In the genomic region with DNA sequence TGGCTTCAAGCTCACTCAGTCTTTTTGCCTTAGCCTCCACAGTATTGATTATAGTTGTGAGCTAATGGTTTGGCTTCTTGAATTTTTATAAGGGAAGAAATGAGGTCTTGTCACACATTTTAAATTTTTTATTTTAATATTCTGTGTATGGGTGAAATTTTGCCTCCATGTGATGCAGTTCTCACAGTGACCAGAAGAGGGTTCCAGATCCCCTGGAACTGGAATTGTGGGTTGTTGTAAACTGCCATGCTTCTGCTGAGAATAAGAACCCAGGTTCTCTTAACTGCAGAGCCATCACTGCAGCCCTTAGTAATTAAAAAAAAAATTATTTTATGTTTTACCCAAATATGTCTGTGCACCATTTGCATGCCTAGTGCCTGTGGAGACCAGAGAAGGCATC, we compare ENCODE assay signal across 11 mouse cellular contexts. TPM values are rescaled to one million over a fixed set of nuclear protein-coding genes. Genes with fewer than 3 reads are reported as not detected.
DNase-seq lines count a peak whose midpoint lies in the region; ATAC-seq and TF ChIP-seq lines count a peak whose summit lies in the region.
"Had no signal": no experiment of that assay in that cellular context is flagged by ENCODE, and none has a peak within 500 bp of the region (broad histone marks: within the 10 kb centered on the region; RNA-seq: fewer than 3 reads in every experiment).

No protein-coding gene starts in this region.

- CTCF ChIA-PET in Patski (lab: Charles Lee) = no interaction called here

- H3K4me1 ChIP-seq in kidney, adult 2 months (ENCODE audit: control insufficient read depth, insufficient read depth, low read length) = no peaks in the 10 kb centered on the region
- no peaks in the 10 kb centered on the region for H3K4me1 ChIP-seq in E14TG2a.4 (replicated peaks; ENCODE audit: low read depth, low read length)
- H3K4me1 ChIP-seq: embryonic facial prominence, embryonic 13.5 days; hindbrain, embryonic 15.5 days; midbrain, embryonic 12.5 days had no signal

- TF ChIP-seq CTCF in kidney, adult 2 months (conservative IDR thresholded peaks at IDR 0.05; ENCODE audit: insufficient read depth, insufficient read length, low read depth, low read length) = peak; percentile 41; the same call in 1 of the 2 replicates
- TF ChIP-seq CTCF in E14TG2a.4 (conservative IDR thresholded peaks at IDR 0.05; ENCODE audit: low read length) = peak; percentile 57
- TF ChIP-seq CTCF in Patski (IDR thresholded peaks at IDR 0.05) = peak; percentile 80

- no peak overlapping the region for H3K4me3 ChIP-seq in kidney, adult 2 months (ENCODE audit: insufficient read depth, low read depth, low read length)
- no peak overlapping the region for H3K4me3 ChIP-seq in E14TG2a.4 (replicated peaks; ENCODE audit: low read length)
- H3K4me3 ChIP-seq: embryonic facial prominence, embryonic 13.5 days; hindbrain, embryonic 15.5 days; midbrain, embryonic 12.5 days had no signal

- DNase-seq in kidney, adult 2 months = peak; percentile 7
- DNase-seq in kidney, postnatal 4 days = no peak
- no peak for DNase-seq in Patski (ENCODE audit: low read depth, low spot score)
- no peak for DNase-seq in frontal cortex, postnatal 36 days (ENCODE audit: low spot score in 2 of 2)

- in situ Hi-C loops in Patski (cut with MboI; ENCODE audit: low pct_unique_long_range_greater_than_20kb) = loop anchor here (10.0 kb wide), 2 partner anchors 115 to 305 kb away; a partner anchor contains a TSS

- no peaks in the 10 kb centered on the region for H3K36me3 ChIP-seq in kidney, adult 2 months (ENCODE audit: control insufficient read depth, insufficient read depth, low read length)
- H3K36me3 ChIP-seq in E14TG2a.4 (ENCODE audit: insufficient read depth, low read length) = no peaks in the 10 kb centered on the region; the same call in 1 of the 2 replicates
- H3K36me3 ChIP-seq: embryonic facial prominence, embryonic 13.5 days; hindbrain, embryonic 15.5 days; midbrain, embryonic 12.5 days had no signal

- H3K9me3 ChIP-seq in E14TG2a.4 (ENCODE audit: low read length) = peaks cover 21% of the 10 kb centered on the region
- H3K9me3 ChIP-seq: embryonic facial prominence, embryonic 13.5 days; hindbrain, embryonic 15.5 days; midbrain, embryonic 12.5 days had no signal

- TF ChIP-seq POLR2A in kidney, adult 2 months (IDR thresholded peaks at IDR 0.05; ENCODE audit: low read depth, low read length) = no peak

- POLR2A ChIA-PET in Patski (lab: Charles Lee) = no interaction called here

- H3K27ac ChIP-seq in kidney, adult 2 months (ENCODE audit: insufficient read depth, low read depth, low read length) = no peak overlapping the region
- H3K27ac ChIP-seq: embryonic facial prominence, embryonic 13.5 days; hindbrain, embryonic 15.5 days; midbrain, embryonic 12.5 days had no signal

- H3K27me3 ChIP-seq in kidney, adult 2 months (replicated peaks; ENCODE audit: control insufficient read depth, insufficient read depth, low read length) = no peaks in the 10 kb centered on the region
- H3K27me3 ChIP-seq in E14TG2a.4 (ENCODE audit: insufficient read depth, low read length) (no peaks in the 10 kb centered on the region), Patski (no peaks in the 10 kb centered on the region)
- H3K27me3 ChIP-seq: embryonic facial prominence, embryonic 13.5 days; hindbrain, embryonic 15.5 days; midbrain, embryonic 12.5 days had no signal

- ATAC-seq in Patski = no peak
- peak; percentile 54; the same call in 1 of the 2 replicates for ATAC-seq in megakaryocyte, adult 5-6 weeks (ENCODE audit: poor library complexity, severe bottlenecking)
- no peak for ATAC-seq in erythroblast, adult 5-6 weeks (replicated peaks; ENCODE audit: low FRiP score, poor library complexity, severe bottlenecking)

RNA-seq across cellular contexts. Expression of a gene that starts 31.7 kb away (rescaled TPM):
- polyA plus RNA-seq in kidney, adult 2 months (2012; rRNA removed) = 104 and 156 TPM in 2 replicates
- polyA plus RNA-seq in Patski (2021) = 545 TPM
- 1,480 and 1,646 TPM in 2 replicates for total RNA-seq in megakaryocyte, adult 5-6 weeks (2015)
- total RNA-seq in megakaryocyte, adult 5-6 weeks (2017) = 732 and 809 TPM in 2 replicates
- total RNA-seq in erythroblast, adult 5-6 weeks (2015; ENCODE audit: low replicate concordance) = 450 and 571 TPM in 2 replicates
- total RNA-seq in erythroblast, adult 5-6 weeks (2017; ENCODE audit: low replicate concordance) = 170 and 268 TPM in 2 replicates

RNA-seq across cellular contexts. Expression of a gene that starts 31.9 kb away (rescaled TPM):
- polyA plus RNA-seq in kidney, adult 2 months (2012; rRNA removed) = 0.22 TPM in 1 of 2 replicates, not detected in the other
- 0.40 TPM for polyA plus RNA-seq in Patski (2021)
- total RNA-seq in megakaryocyte, adult 5-6 weeks (2015) = 0.41 and 0.49 TPM in 2 replicates
- 0.04 TPM in 1 of 2 replicates, not detected in the other for total RNA-seq in megakaryocyte, adult 5-6 weeks (2017)
- total RNA-seq in erythroblast, adult 5-6 weeks (2015; ENCODE audit: low replicate concordance) = not detected in 2 replicates
- total RNA-seq in erythroblast, adult 5-6 weeks (2017; ENCODE audit: low replicate concordance) = not detected in 2 replicates
- total RNA-seq: gastrocnemius, adult 18-20 months had no signal

RNA-seq across cellular contexts. Expression of a gene that starts 53.4 kb away (rescaled TPM):
- polyA plus RNA-seq in kidney, adult 2 months (2012; rRNA removed) = 10.5 and 13.6 TPM in 2 replicates
- polyA plus RNA-seq in Patski (2021) = 31.2 TPM
- 11.4 and 14.3 TPM in 2 replicates for total RNA-seq in megakaryocyte, adult 5-6 weeks (2015)
- total RNA-seq in megakaryocyte, adult 5-6 weeks (2017) = 35.4 and 35.9 TPM in 2 replicates
- 2.3 and 4.2 TPM in 2 replicates for total RNA-seq in erythroblast, adult 5-6 weeks (2015; ENCODE audit: low replicate concordance)
- total RNA-seq in erythroblast, adult 5-6 weeks (2017; ENCODE audit: low replicate concordance) = 11.1 and 15.8 TPM in 2 replicates
